Mouse (Mus musculus): ENCODE data around the gene Rai2. TPM values are rescaled to one million over a fixed set of nuclear protein-coding genes. Genes with fewer than 3 reads are reported as not detected.
A peak's percentile ranks its signal among the peaks of the same experiment; 100 is the strongest.

The Rai2 gene
- polyA plus RNA-seq (2012; ENCODE audit: insufficient read depth, insufficient read length, missing spikeins) = 6.3 and 8.5 TPM in 2 replicates

DNA sequence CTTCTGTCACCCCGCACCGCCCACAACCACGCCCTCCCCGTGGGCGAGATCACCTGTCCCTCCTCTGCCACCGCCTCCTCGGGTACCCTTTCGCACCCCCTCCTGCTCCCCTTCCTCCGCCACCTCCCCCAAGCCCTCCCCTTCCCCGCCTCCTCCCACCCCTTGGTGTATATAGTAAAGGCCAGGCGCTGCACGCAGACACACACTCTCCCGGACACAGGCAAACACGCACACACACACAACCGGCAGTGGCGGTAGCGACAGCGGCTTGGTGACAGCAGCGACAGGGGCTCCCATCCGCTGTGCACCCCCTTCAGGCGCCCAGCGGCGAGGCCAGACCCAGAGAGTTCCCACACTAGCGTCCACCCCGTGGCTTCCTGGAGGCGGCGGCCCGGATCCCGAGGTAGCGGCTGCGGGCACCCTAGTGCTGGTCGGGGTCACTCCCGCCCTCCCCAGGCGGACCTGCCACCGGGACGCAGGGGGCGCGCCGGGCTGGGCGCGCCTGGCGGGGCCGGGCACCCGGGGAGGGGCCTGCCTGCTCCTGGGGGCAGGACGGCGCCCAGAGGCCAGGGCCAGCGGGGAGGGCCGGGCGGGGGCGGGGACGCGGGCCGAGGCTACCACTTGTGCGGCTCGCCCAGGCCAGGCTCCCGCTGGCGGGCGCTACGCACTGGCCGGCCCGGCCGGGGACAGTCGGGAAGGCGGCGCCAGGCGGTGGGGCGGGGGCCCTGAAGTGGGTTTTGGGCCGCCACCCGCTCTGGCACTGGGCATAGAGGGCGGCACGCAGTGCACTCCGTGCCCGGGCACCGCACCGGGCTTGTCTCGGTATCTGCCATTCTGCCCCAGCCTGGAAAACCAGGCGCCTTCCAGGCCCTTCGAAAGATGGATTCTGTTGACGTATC, at the start of gene Rai2:
TSS of gene Rai2 (plus strand) at position 205 of the 899 bp plus-strand sequence.
- peak within 1 kb of the TSS; percentile 61 for H3K4me3 ChIP-seq (ENCODE audit: insufficient read depth, low read depth, low read length)
- H3K27ac ChIP-seq (replicated peaks; ENCODE audit: low read depth, low read length) = peak within 1 kb of the TSS; percentile 31; the same call in 1 of the 2 replicates
- no peaks in the 10 kb centered on the region; the same call in 1 of the 2 replicates for H3K4me1 ChIP-seq (ENCODE audit: control insufficient read depth, insufficient read depth, insufficient read length, low read length)

DNA sequence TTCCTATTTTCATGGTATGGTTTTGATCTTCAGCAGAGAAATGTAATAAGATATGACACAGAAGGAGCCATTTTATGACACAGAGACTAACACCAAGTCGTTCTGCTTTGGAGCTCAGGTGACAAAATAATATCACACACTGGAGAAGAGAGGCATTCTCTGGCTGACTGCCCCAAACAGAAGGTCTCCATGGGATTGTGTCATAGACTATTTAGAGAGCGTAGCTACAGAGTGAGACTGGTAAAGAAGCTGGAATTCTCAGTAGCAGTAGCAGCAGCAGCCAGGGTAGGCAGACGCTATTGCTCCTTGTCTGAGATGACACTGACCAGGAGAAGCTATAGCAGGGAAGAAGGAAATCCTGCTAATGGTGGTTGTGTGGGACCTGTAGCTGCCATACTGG, 27.5 kb upstream of the Rai2 start:
- Histone ChIP-seq H3K4me3 (ENCODE audit: insufficient read depth, low read depth, low read length) (no peak overlapping the region), H3K27ac (replicated peaks; ENCODE audit: low read depth, low read length) (no peak overlapping the region), H3K4me1 (ENCODE audit: control insufficient read depth, insufficient read depth, insufficient read length, low read length) (no peaks in the 10 kb centered on the region)

DNA sequence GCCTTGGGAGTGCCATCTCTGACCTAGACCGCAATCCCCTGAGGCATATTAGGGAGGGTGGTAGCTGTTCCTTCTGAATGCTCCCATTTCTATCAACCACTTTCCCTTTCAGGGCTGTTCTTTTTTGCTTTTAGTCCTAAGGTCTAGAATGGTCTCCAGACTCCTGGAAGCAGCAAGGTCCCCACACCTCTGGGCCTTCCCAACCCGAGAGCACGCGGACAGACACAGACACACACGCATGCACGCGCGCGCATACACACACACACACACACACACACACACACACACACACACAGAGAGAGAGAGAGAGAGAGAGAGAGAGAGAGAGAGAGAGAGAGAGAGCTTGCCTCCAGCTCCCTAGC, 385 bp upstream of the Rai2 start:
- H3K4me3 ChIP-seq (ENCODE audit: insufficient read depth, low read depth, low read length) = peak overlapping the region; percentile 61; the same call in 1 of the 2 replicates
- no peak overlapping the region for H3K27ac ChIP-seq (replicated peaks; ENCODE audit: low read depth, low read length)
- no peaks in the 10 kb centered on the region; the same call in 1 of the 2 replicates for H3K4me1 ChIP-seq (ENCODE audit: control insufficient read depth, insufficient read depth, insufficient read length, low read length)

DNA sequence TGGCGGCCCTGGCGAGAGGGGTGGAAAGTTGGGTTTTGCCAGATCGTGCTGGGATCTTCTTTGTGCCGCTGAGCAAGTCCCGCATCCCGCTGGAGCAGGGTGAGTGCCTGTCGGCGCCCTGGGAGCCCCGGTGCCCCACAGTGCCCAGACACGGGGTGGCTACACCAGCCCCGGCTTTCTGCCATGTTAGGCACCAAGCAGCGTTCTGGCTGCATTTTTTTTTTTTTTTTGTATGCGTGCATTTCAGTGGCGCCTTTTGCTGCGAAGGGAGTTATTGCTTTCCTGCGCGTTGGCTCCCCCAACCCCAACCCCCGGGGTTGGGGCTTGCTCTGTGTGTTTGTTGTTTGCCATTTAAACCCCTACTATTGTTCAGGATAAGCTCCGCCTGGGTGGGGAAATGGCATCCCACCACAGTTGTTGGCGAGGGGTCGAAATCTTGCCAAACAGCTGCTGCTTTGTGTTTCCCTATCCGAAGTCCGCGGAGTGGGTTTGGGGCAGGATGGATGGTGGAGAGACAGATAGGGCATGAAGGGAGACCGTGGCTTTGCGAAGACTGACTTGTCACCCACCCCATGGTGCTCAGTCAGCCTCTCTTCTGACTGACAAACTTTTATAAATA, 1.0 kb downstream of the Rai2 start:
- Histone ChIP-seq H3K4me3 (ENCODE audit: insufficient read depth, low read depth, low read length) (peak overlapping the region; percentile 61), H3K4me1 (ENCODE audit: control insufficient read depth, insufficient read depth, insufficient read length, low read length) (no peaks in the 10 kb centered on the region; the same call in 1 of the 2 replicates), H3K27ac (replicated peaks; ENCODE audit: low read depth, low read length) (0 out of 2 replicates have a peak overlapping the region, but pooled peaks have one; percentile 31)

DNA sequence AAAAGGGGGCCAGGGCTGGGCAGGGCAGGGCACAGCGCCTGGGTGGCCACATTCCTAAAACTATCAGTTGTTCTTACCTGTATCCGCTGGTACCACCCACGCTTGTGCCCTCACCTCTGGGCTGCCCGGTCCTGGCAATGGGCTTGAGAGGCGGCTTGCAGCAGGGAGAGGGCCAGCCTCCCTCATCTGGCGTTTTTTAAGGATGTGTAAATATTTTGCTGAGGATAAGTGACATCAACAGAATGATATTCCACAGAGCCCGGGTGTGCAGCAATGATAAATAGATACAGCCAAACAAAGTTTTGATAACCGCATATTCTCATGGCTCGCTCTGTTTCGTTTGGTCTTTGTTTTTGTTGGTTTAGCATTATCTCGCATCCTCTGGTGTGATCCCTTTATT, 1.7 kb downstream of the Rai2 start:
- peaks cover 2% of the 10 kb centered on the region for H3K4me1 ChIP-seq (ENCODE audit: control insufficient read depth, insufficient read depth, insufficient read length, low read length)
- H3K4me3 ChIP-seq (ENCODE audit: insufficient read depth, low read depth, low read length) = peak overlapping the region; percentile 61
- 0 out of 2 replicates have a peak overlapping the region, but pooled peaks have one; percentile 1 for H3K27ac ChIP-seq (replicated peaks; ENCODE audit: low read depth, low read length)

DNA sequence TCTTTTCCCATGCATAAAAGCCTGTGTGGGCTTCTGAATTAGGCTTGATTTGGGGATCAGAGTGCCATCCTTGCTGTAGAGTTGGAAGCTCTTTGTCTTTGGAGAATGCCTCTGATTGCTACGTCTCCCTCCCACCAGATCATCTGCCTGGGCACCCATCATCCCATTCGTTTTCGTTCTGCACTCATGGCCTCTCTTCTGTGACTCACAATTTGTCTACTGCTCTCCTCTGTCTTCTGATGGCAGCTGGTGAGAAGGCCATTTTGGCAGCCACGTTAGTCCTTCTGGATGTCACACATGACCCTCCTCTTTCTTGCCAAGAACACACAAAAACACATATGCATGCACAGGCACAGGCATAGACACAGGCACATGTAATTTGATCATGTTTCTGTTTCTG, 4.2 kb downstream of the Rai2 start:
- Histone ChIP-seq H3K27ac (replicated peaks; ENCODE audit: low read depth, low read length) (no peak overlapping the region), H3K4me1 (ENCODE audit: control insufficient read depth, insufficient read depth, insufficient read length, low read length) (peaks cover 2% of the 10 kb centered on the region), H3K4me3 (ENCODE audit: insufficient read depth, low read depth, low read length) (no peak overlapping the region)

DNA sequence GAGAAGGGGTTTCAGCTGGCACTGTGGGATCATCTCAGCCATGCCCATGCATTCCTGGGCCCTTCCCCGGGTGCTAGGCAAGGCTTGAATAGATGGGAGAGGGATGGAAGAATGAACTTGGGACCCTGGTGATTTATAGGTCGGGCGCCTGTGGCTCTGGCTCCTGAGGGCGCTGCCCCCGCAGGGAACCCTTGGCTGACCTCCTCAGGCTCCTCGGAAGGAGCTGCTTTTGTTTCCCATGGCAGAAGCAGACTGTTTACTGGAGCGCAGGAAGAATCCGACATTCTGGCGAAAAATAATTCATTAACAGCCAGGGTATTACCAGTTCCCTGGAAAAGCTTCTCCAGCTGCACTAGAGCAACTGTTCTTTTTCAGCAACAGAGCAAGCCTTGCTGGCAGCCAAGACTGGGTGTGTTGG, 6.5 kb downstream of the Rai2 start:
- no peak overlapping the region for H3K4me3 ChIP-seq (ENCODE audit: insufficient read depth, low read depth, low read length)
- no peak overlapping the region for H3K27ac ChIP-seq (replicated peaks; ENCODE audit: low read depth, low read length)
- peaks cover 2% of the 10 kb centered on the region for H3K4me1 ChIP-seq (ENCODE audit: control insufficient read depth, insufficient read depth, insufficient read length, low read length)

DNA sequence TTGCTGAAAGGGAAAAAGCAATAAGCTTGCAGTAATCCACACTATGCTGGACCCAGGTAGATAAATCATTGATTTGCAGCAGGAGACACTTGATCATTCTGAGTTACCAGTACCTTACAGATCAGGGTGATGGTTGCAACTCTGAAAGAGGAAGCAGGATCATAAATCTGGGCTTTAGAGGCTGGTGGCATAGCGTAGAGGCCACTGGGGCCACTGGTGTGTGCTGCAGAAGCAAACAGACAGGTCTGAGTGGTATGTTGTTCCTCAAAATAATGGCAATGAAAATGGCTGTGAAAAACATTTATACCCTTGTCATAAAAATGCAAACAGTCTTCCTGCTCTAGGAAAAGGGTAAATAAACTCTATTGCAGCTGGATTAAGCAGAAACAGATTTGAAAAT, 9.4 kb downstream of the Rai2 start:
- Histone ChIP-seq H3K4me1 (ENCODE audit: control insufficient read depth, insufficient read depth, insufficient read length, low read length) (peaks cover 6% of the 10 kb centered on the region; the same call in 1 of the 2 replicates), H3K4me3 (ENCODE audit: insufficient read depth, low read depth, low read length) (no peak overlapping the region), H3K27ac (replicated peaks; ENCODE audit: low read depth, low read length) (no peak overlapping the region)

DNA sequence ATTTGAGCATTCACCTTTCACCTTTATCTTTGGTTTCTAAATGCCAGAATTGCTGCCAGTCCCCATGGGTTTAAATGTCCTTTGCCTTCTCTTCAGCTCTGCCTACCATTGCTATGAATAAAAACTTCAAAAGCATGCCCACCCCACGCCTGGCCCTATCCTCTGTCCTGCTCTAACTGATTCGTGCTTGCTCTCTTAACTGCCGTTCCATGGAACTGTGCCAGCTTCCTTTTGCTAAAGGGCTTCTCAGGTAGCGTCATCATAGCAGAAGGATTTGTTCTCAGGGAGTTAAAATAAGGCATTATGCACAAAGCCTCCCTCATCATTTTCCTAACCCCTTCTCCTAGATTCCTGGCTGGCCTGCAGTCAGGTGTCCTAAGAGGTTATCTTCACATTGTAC, 11.6 kb downstream of the Rai2 start:
- peak overlapping the region; percentile 18; the same call in 1 of the 2 replicates for H3K4me3 ChIP-seq (ENCODE audit: insufficient read depth, low read depth, low read length)
- H3K4me1 ChIP-seq (ENCODE audit: control insufficient read depth, insufficient read depth, insufficient read length, low read length) = peaks cover 4% of the 10 kb centered on the region; the same call in 1 of the 2 replicates
- peak overlapping the region; percentile 17 for H3K27ac ChIP-seq (replicated peaks; ENCODE audit: low read depth, low read length)

DNA sequence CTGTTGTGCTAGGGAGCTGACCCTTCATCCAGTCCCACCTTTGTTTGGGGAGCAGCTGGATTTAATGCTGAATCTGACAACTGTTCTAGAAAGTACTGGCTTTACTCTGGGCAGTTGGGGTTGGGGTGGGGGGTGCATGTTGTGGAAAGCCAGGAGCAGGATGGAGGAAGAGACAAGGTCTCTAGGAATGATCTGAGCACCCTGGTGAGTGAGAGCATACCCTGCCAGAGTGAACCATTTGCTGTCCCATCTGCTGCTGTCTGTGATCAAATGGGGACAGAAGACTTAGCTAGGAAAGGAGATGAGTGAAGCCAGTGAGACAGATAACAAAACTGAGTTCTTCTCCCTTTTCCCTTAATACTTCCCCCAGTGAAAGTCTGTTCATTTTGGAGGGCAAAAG, 13.2 kb downstream of the Rai2 start:
- Histone ChIP-seq H3K4me1 (ENCODE audit: control insufficient read depth, insufficient read depth, insufficient read length, low read length) (peaks cover 4% of the 10 kb centered on the region; the same call in 1 of the 2 replicates), H3K4me3 (ENCODE audit: insufficient read depth, low read depth, low read length) (no peak overlapping the region), H3K27ac (replicated peaks; ENCODE audit: low read depth, low read length) (peak overlapping the region; percentile 27)

DNA sequence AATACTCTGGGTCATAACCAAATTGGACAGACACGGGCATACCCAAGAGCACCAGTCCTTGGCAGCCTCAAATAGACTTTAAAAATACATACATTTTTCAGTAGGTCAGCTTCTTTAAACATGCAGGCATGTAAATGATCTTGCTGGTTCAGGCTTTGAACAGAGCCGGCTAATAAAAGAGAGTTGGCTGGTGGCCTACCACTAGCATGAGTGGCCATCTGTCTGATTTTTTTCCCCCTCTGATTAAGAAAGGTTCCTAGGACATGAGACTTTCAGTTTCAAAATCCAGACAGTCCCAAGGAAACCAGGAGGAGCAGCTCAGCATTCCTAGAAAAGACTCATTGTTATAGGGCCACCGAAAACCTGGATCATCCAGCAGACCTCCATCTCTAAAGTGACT, 15.0 kb downstream of the Rai2 start:
- peaks cover 4% of the 10 kb centered on the region; the same call in 1 of the 2 replicates for H3K4me1 ChIP-seq (ENCODE audit: control insufficient read depth, insufficient read depth, insufficient read length, low read length)
- H3K27ac ChIP-seq (replicated peaks; ENCODE audit: low read depth, low read length) = no peak overlapping the region
- no peak overlapping the region for H3K4me3 ChIP-seq (ENCODE audit: insufficient read depth, low read depth, low read length)

DNA sequence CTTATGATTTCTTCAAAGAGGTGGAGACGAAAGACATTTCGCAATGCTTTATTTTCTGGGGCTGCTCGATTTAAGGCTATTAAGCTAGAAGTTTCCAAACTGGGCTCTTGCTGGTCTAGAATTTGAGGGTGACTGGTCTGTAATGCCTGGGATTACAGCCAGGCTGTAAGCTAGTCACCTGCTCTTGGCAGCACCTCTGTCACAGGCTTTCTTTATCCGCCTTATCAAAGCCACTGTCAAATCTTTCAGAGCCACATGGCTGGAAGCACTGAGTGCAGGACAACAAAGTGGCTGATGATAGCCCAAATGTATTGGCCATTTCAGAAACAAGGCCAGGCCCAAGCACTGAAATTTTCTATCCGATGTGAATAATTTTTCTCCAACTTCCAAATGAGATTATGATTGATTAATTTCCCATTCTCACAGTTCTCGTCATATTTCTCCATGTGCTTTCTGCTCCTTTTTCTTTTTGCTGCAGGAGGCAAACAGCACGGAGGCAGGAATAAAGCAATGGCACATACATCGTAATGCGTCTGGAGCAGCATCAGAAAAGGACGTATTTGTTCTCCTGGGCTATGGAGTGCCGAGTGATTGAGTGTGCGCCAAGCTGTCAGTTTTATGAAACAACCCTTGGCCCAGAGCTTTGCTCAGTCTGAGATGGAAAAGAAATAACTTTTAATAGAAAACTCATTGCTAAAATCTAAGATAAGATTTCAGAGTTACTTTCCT, 16.9 kb downstream of the Rai2 start:
- no peak overlapping the region for H3K4me3 ChIP-seq (ENCODE audit: insufficient read depth, low read depth, low read length)
- no peak overlapping the region; the same call in 1 of the 2 replicates for H3K27ac ChIP-seq (replicated peaks; ENCODE audit: low read depth, low read length)
- peaks cover under 1% of the 10 kb centered on the region; the same call in 1 of the 2 replicates for H3K4me1 ChIP-seq (ENCODE audit: control insufficient read depth, insufficient read depth, insufficient read length, low read length)

DNA sequence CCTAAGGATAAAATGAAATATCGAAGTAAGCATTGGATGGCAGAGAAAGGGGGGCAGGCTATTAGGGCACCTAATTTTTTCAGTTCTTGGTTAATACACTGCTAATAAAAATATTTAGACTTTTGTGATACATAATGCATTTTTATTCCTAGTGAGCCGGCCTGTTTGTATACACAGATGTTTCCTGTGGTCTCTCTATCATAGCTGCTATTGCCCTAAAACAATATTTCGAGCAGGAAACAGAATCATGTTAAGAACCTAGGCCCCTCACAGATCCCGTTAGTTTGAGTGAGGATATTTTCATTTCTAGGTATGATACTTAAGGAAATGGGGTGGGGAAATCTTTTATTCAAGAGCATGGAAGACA, 17.4 kb downstream of the Rai2 start:
- no peak overlapping the region for H3K4me3 ChIP-seq (ENCODE audit: insufficient read depth, low read depth, low read length)
- no peak overlapping the region for H3K27ac ChIP-seq (replicated peaks; ENCODE audit: low read depth, low read length)
- H3K4me1 ChIP-seq (ENCODE audit: control insufficient read depth, insufficient read depth, insufficient read length, low read length) = no peaks in the 10 kb centered on the region; the same call in 1 of the 2 replicates

DNA sequence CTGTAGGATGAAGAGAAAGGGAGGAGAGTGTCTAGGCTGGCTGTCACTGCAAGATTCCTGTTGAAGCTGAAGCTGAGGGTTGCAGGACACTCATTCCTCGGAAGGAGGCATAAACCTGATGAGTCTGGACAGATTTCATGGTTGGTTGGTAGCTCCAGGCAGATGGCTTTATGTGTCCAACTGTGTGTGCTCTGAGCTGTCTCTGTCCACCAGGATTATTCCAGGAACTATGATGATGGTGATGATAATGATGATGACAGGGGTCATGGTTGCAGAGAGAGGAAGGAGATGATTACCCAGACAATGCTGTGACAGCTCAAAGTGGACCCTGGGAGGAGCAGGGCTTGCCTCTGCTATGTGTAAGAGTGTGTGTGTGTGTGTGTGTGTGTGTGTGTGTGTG, 22.5 kb downstream of the Rai2 start:
- 0 out of 2 replicates have a peak, but pooled peaks cover 3% of the 10 kb centered on the region for H3K4me1 ChIP-seq (ENCODE audit: control insufficient read depth, insufficient read depth, insufficient read length, low read length)
- H3K27ac ChIP-seq (replicated peaks; ENCODE audit: low read depth, low read length) = no peak overlapping the region
- no peak overlapping the region for H3K4me3 ChIP-seq (ENCODE audit: insufficient read depth, low read depth, low read length)

DNA sequence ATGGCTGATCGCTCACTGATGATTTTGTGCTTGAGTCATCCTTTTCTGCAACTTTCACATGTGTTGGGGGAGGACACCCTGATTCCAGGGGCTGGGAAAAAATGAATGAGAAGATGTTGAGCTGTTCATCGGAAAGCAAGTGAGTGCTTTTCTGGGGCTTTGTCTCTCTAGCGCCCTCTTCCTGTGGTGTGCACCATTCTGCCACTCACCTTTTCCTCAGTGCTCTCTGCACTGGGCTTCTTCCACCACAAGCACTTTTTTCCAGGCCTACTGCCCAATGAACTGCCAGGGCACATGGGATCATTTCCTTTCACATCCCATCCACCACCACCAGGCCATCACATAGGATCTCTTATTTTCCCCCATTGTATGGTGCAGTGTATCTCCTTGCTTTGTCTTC, 26.2 kb downstream of the Rai2 start:
- Histone ChIP-seq H3K4me3 (ENCODE audit: insufficient read depth, low read depth, low read length) (no peak overlapping the region), H3K27ac (replicated peaks; ENCODE audit: low read depth, low read length) (no peak overlapping the region), H3K4me1 (ENCODE audit: control insufficient read depth, insufficient read depth, insufficient read length, low read length) (peaks cover 3% of the 10 kb centered on the region; the same call in 1 of the 2 replicates)
